Mouse (Mus musculus) olfactory bulb, adult 2 months (tissue): ENCODE data around the gene Sh3rf3.

Experiments used
- CTCF ChIP-seq: fragments of 200-500 bp; IDR thresholded peaks from 2 replicates; pipeline ENCODE4 v1.5.1; 2012; ENCODE audit warnings: low read depth, mild to moderate bottlenecking, low read length, moderate library complexity; ENCODE audit not compliant: insufficient read depth
- POLR2A ChIP-seq: fragments of 200-500 bp; IDR thresholded peaks from 2 replicates; pipeline ENCODE4 v1.6.1; 2012; ENCODE audit warnings: mild to moderate bottlenecking, low read depth, low read length, moderate library complexity; ENCODE audit not compliant: insufficient read depth

GRCm38 (mm10) chr10:58994726-58995125 is 181.6 kb downstream of the Sh3rf3 start:
- TF ChIP-seq CTCF: no peak
- TF ChIP-seq POLR2A: no peak
